Mouse (Mus musculus) frontal cortex, postnatal 25 days (tissue): ENCODE data around the gene Pltp.
"Not testable (repeated sequence)": the region's sequence is repeated elsewhere in the genome, so short reads cannot be mapped to it uniquely, and the experiment has no call there.

Experiments used
- DNase-seq, 2 experiments: peaks; one replicate each; pipeline ENCODE4 v3.0.0; 2022; ENCODE audit warnings: low spot score in 2 of 2

Gene Pltp

GRCm38 (mm10) chr2:164878509-164879227, 21.2 kb upstream of the Pltp start:
- no peak for DNase-seq

- not testable (repeated sequence) for DNase-seq
Observed at GRCm38 (mm10) chr2:164877376-164878215, 20.1 kb upstream of the Pltp start.

DNA sequence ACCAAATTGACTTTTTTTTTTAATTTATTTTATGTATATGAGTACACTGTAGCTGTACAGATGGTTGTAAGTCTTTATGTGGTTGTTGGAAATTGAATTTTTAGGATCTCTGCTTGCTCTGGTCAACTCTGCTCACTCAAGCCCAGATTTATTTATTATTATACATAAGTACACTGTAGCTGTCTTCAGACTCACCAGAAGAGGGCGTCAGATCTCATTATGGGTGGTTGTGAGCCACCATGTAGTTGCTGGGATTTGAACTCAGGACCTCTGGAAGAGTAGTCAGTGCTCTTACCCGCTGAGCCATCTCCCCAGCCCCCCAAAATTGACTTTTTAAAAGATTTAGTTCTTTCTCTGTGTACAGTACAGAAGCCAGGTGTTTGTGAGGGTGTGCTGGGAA, 18.1 kb upstream of the Pltp start:
- not testable (repeated sequence) for DNase-seq

- DNase-seq = no peak
Observed at GRCm38 (mm10) chr2:164874239-164874769, 16.8 kb upstream of the Pltp start.

GRCm38 (mm10) chr2:164873621-164874020, 16.1 kb upstream of the Pltp start:
- DNase-seq = no peak

GRCm38 (mm10) chr2:164871602-164872303, 14.2 kb upstream of the Pltp start:
- no peak for DNase-seq

GRCm38 (mm10) chr2:164868491-164868890, 11.0 kb upstream of the Pltp start:
- no peak for DNase-seq

DNA sequence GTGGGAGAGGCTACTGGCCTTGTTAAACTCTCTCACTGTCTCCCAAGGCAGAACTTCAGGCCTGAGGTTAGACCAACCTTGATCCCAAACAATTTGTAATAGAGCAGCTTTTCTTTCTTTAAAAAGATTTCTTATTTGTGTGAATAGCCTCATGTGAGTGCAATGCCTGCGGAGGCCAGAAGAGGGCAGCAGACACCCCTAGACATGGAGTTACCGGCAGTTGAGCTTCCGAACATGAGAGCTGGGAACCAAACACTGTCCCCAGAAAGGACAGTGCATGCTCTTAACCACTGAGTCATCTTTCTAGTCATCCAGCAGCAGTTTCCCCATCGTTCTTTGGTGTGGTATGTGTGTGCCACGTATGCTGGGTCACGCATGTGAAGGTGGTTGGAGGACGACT, 10.1 kb upstream of the Pltp start:
- DNase-seq = no peak

DNA sequence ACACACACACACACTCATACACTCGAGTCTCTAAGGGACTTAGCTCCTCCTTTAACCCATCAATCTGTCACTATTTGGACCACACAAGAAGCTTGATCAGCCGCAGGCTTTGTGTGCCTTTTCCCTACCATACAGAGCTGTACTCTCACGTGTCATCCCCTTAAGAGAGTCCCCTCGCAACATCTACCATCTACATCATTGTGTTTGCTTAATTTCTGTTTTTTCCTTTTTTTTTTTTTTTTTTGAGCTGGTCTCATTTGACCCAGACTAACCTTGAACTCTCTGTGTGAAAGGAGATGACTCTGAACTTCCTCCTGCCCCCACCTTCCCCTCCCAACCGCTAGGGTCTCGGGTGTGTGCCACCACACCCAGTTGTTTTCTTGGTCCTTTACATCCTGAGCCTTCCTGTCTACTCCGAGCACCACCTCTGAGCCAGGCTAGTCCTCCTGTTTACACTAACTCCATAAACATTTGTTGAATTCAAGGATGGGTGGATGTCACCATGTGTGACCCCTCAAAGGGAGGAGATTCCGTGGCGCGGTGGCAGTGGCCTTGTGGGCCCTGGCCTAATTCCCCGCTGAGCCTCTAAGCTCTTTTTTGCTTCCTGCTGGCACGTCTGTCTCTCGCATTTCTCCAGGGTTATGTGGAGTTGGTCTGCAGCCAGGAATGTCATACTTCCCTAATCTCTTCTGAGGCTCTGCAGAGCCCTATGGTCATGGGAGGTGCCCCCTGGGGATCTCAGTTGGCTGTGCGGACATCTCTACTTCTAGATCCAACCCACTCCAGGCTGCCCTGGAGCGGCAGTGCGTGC, 9.4 kb upstream of the Pltp start:
- no peak for DNase-seq

- no peak for DNase-seq
Observed at GRCm38 (mm10) chr2:164864593-164864992, 7.1 kb upstream of the Pltp start.

- DNase-seq = not testable (repeated sequence)
Observed at GRCm38 (mm10) chr2:164863411-164863810, 5.9 kb upstream of the Pltp start.

DNA sequence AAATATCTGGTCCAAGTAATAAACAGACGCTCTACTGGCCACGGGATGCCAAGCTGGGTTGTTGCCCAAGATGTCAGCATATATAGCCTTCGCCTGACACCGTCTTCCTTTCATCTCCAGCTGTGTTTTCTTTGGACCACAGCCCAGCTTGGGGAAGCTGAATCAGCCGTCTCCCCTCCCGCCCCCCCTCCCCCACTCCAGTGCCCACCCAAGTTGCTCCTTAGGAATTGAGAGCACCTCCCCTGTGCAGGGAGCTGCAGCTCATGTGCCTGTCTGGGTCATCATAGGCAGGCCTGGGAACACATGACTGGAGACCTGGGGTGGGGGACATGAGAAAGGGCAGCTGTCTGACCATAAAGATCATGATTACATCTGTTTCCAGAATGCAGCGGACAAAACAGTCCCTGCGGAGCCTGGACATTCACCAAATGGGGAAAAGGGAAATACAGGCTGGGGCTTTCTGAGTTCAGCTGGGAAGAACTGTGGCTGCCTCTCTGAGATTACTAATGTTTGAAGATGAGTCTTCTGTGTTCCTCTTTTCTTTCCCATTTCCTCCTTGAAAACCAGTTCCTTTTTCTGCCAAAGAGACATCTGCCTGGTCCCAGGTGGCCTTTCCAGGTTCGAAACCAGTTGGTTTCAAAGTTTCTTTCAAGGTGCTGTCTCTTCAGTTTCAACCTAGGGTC, 4.8 kb upstream of the Pltp start:
- DNase-seq = no peak

DNA sequence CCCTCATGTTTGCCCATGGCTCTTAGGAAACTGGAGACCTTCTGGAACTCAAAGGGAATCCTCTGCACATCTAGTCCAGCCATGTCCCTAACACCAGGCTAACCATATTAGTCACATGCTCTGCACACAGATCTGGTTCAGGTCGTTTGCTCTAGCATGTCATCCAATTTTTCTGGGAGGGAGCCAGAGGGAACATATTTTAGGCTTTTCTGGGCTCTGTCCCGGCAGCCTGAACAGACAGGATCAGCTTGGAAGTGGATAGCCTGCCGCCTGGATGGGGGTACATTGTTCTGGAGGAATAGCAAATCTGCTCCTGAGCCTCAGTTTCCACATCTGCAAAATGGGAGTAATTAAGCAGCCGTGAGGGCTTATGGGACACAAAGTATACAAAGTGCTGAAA, 3.6 kb upstream of the Pltp start:
- no peak for DNase-seq

DNA sequence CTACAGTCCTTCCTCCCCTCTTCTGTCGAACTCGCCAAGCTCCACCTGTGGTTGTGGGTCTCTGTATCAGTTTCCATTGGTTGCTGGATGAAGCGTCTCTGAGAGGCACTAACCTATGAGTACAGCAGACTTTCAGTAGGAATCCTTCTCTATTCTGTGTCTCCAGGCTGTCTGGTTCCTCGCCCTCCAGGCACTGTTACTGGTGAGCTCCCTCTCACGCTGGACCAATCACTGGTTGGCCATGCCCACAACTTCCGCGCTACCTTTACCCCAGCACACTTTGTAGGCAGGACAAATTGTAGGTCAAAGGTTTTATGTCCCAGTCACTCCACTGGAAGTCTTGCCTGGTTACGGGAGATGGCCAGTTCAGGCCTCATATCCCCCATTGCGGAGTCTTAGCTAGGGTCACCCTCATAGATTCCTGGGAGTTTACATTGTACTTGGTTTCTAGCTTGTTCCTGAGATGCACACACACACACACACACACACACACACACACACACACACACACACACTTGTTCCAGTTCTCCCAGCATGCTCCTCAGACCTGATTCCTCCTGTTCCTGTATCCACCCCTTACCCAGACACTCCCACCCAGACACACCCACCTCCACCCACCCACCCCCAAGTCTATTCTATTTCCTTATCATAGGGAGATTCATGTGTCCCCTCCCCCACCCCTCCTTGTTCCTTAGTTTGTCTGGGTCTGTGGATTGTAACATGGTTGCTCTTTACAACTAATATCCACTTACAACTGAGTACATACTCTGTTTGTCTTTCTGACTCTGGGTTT, 2.3 kb upstream of the Pltp start:
- no peak for DNase-seq

DNA sequence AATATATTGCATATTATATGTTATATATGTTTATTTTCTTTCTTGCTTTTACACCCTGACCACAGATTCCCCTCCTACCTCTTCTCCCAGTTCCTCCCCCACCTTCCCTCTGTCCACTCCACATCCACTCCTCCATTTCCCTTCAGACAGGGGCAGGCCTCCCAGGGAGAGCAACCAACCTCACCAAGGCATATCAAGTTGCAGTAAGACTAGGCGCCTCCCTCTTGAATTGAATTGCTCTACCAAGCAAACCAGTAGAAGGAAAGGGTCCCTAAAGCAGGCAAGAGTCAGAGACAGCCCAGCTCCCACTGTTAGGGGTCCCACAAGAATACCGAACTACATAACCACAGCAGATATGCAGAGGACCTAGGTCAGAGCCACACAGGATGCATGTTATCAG, 1.6 kb upstream of the Pltp start:
- no peak for DNase-seq

GRCm38 (mm10) chr2:164857842-164858553, 487 bp upstream of the Pltp start:
- no peak for DNase-seq

- no peak for DNase-seq
Observed at GRCm38 (mm10) chr2:164856309-164857100, 1.0 kb downstream of the Pltp start.

DNA sequence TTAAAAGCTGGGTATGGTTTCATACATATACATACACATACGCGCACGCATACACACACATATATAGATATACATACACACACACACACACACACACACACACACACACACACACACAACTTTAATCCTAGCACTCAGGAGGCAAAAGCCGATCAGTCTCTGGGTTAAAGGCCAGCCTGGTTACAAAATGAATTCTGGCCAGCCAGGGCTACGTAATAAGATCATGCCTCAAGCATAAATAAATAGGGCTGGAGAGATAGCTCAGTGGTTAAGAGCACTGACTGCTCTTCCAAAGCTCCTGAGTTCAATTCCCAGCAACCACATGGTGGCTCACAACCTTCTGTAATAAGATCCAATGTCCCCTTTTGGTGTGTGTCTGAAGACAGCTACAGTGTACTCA, 1.9 kb downstream of the Pltp start:
- DNase-seq = not testable (repeated sequence)

DNA sequence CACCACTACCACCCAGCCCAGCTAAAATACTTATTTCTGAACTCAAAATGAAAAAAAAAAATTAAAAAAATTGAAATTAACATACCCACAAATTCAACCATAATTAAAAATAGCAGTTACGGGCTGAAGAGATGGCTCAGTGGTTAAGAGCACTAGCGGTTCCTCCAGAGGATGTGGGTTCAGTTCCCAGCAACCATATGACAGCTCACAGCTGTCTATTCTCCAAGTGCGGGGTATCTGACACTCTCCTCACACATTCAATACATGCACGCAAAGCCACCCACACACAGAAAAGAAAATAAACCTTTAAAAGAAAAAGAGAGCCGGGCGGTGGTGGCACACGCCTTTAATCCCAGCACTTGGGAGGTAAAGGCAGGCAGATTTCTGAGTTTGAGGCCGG, 7.5 kb downstream of the Pltp start:
- no peak for DNase-seq
